Mouse (Mus musculus) intestine, embryonic 16.5 days (tissue): ENCODE measurements around the gene Cbr1. TPM values are rescaled to one million over a fixed set of nuclear protein-coding genes. Genes with fewer than 3 reads are reported as not detected.

ENCODE experiments used
- ATAC-seq: fragments of 200-750 bp; cut with Nextera tagmentation; 2 replicates; pipeline ENCODE4 v1.8.0; 2017; ENCODE audit warnings: moderate TSS enrichment, moderate library complexity
- H3K27ac ChIP-seq: fragments of 300-500 bp; sonication (generic); 2 replicates; pipeline ENCODE4 v1.5.1; 2014; ENCODE audit warnings: mild to moderate bottlenecking, low read length
- H3K27me3 ChIP-seq: fragments of 300-500 bp; sonication (generic); replicated peaks from 2 replicates; pipeline ENCODE4 v1.6.1; 2014; ENCODE audit warnings: low read length, control low read depth, mixed read lengths; ENCODE audit not compliant: control insufficient read depth, insufficient read depth
- H3K36me3 ChIP-seq: fragments of 300-500 bp; sonication (generic); 2 replicates; pipeline ENCODE4 v1.6.1; 2014; ENCODE audit warnings: low read length, control low read depth; ENCODE audit not compliant: control insufficient read depth, insufficient read depth
- H3K4me1 ChIP-seq: fragments of 300-500 bp; sonication (generic); 2 replicates; pipeline ENCODE4 v1.6.1; 2014; ENCODE audit warnings: low read length, control low read depth, mixed read lengths; ENCODE audit not compliant: control insufficient read depth, insufficient read depth
- H3K4me2 ChIP-seq: fragments of 300-500 bp; sonication (generic); 2 replicates; pipeline ENCODE4 v1.6.1; 2014; ENCODE audit warnings: low read depth, low read length, control low read depth
- H3K4me3 ChIP-seq: fragments of 300-500 bp; sonication (generic); 2 replicates; pipeline ENCODE4 v1.5.1; 2014; ENCODE audit warnings: mild to moderate bottlenecking, low read length
- H3K9ac ChIP-seq: fragments of 300-500 bp; sonication (generic); 2 replicates; pipeline ENCODE4 v1.6.1; 2014; ENCODE audit warnings: low read depth, low read length
- H3K9me3 ChIP-seq: fragments of 300-500 bp; sonication (generic); 2 replicates; pipeline ENCODE4 v1.6.1; 2016; ENCODE audit warnings: low read length, control low read depth; ENCODE audit not compliant: control insufficient read depth
- WGBS: fragments of 180-500 bp; shearing (Covaris S2); extraction: QIAGEN DNeasy Blood & Tissue Kit; methylation state at CpG from one replicate; pipeline ENCODE4 v1.1.7; 2014; 5-methylcytosine and 5-hydroxymethylcytosine counted together
- polyA plus RNA-seq: library from polyadenylated mRNA; unstranded; fragments of >200 nt; fragmentation: Nextera tagmentation; extraction: Ambion mirVana; gene quantifications from 2 replicates; pipeline ENCODE4 v1.2.1, GENCODE M21; 2015

Gene Cbr1
- polyA plus RNA-seq, 1 experiment from 2014 or later: 159 TPM

DNA sequence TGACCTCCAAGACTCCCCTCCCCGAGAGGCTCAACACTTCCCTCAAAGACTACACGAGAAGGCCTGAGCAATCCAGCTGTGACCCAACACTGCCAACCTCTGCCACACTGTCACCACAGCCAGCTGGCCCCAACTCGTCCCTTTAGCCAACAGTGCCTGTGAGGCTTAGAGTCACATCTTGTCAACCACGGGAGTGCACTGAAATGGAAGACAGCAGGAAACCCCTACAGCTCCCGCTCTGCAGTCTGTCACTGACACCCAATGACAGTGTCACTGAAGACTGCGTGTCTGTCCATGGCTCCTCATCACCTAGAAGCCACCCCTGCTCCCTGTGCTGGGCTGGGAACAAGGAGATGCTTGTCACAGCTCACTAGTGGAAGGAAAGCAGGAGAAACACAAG lies 24.5 kb upstream of the Cbr1 start:
- WGBS: 74% methylated on average over 6 of the region's 6 CpGs
- H3K4me1 ChIP-seq: no peaks in the 10 kb centered on the region

DNA sequence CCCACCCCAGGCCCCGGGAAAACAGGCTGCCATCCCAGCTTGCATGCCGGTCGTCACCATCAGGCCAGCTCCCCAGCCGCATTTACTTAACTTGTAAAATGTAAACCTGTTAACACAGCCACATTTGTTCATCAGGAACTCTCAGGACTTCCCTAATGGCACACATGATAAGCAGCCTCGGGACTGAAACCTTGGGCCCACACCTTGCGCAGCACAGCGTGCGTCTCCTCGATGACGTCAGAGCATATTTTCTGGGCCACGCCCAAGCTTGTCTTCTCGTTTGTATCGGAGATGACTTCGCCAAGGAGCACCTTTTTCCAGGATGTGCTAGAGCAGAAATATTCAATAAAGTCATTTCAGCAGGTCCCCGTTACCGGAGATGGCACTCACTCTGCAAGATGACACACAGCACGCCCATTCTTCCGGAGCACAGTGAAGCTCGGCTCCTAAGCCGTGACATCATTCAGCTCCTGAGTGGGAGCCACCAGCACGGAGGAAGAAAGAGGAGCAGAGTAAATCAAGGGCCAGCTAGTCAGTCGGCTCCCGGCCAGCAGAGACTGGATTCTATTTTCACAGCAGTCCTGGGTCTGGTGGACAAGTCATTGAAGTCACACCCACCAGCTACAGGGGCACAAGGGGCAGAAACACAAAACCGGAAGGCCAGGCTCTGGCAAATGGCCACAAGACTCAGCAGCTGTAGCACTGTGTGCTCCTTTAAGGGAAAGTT lies 20.5 kb upstream of the Cbr1 start:
- Histone ChIP-seq H3K9me3 (no peaks in the 10 kb centered on the region), H3K4me2 (no peak overlapping the region), H3K27ac (no peak overlapping the region), H3K27me3 (no peaks in the 10 kb centered on the region), H3K36me3 (0 out of 2 replicates have a peak, but pooled peaks cover 3% of the 10 kb centered on the region), H3K9ac (no peak overlapping the region), H3K4me3 (no peak overlapping the region), H3K4me1 (no peaks in the 10 kb centered on the region)
- no peak for ATAC-seq
- 81% methylated on average over 24 of the region's 24 CpGs for WGBS

More for the DNA sequence above, 24.5 kb upstream of the Cbr1 start:
- Histone ChIP-seq H3K9me3 (no peaks in the 10 kb centered on the region), H3K27ac (no peak overlapping the region), H3K4me3 (no peak overlapping the region), H3K27me3 (no peaks in the 10 kb centered on the region), H3K9ac (no peak overlapping the region), H3K36me3 (0 out of 2 replicates have a peak, but pooled peaks cover 3% of the 10 kb centered on the region), H3K4me2 (no peak overlapping the region)
- no peak for ATAC-seq

DNA sequence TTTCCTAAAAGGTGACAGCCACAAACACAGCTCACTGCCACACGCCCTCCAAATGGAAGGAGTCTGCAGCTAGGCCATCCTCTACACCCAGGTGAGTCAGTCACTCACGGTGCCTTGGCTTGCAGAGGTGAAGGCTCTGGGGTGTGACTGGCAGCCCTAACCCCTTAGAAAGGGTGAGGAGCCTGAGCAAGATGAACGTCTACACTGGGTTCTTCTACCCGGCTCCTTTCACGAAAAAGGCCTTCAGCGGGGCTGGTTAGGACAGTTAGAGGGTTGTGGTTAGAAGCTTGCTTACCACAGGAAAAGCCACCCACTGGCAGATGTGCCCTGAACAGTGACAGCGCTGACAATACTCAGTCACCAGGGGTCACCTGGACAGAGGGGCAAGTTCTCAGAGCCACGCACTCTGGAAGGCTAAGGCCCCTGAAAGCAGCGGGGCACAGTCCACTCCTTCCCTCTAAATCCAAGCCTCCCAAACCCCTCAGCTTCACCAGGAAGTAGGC lies 19.9 kb upstream of the Cbr1 start:
- 85% methylated on average over 9 of the region's 9 CpGs for WGBS
- Histone ChIP-seq H3K9ac (no peak overlapping the region), H3K27ac (no peak overlapping the region), H3K9me3 (no peaks in the 10 kb centered on the region), H3K4me3 (no peak overlapping the region), H3K27me3 (no peaks in the 10 kb centered on the region), H3K4me1 (no peaks in the 10 kb centered on the region), H3K4me2 (no peak overlapping the region), H3K36me3 (0 out of 2 replicates have a peak, but pooled peaks cover 4% of the 10 kb centered on the region)
- no peak for ATAC-seq

DNA sequence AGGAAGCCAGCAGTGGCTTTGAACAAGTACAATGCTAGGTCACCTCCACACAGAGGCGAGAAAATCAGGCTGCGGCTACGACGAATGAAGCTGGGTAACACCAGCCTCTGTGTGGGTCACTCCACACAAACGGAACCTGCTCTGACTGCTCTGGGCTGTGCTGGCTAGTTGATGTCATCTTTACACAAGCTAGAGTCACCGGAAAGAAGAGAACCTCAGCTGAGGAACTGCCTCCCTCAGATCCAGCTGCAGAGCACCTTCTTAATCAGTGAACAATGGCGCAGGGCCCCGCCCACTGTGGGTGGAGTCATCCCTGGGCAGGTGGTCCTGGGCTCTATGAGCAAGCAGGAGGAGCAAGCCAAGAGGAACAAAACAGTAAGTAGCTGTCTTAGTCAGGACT lies 19.3 kb upstream of the Cbr1 start:
- Histone ChIP-seq H3K27me3 (no peaks in the 10 kb centered on the region), H3K27ac (no peak overlapping the region), H3K9me3 (no peaks in the 10 kb centered on the region), H3K36me3 (0 out of 2 replicates have a peak, but pooled peaks cover 7% of the 10 kb centered on the region), H3K4me1 (no peaks in the 10 kb centered on the region), H3K9ac (no peak overlapping the region), H3K4me2 (no peak overlapping the region), H3K4me3 (no peak overlapping the region)
- 75% methylated on average over 8 of the region's 8 CpGs for WGBS
- ATAC-seq: no peak

DNA sequence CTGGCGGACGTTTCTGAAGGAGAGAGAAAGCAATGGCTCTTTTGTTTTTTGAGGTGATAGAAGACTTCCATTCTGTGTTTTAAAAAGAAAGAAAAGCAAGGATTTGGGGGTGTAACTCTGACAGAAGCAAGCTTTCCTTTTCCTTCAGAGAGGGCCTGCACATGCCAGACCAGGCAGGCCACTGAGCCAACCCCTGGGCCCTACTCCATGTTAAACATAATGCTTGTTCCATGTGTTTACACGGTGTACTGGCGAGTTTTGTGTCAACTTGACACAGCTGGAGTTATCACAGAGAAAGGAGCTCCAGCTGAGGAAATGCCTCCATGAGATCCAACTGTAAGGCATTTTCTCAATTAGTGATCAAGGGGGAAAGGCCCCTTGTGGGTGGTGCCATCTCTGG lies 17.4 kb upstream of the Cbr1 start:
- Histone ChIP-seq H3K9me3 (no peaks in the 10 kb centered on the region), H3K27ac (no peak overlapping the region), H3K4me2 (no peak overlapping the region), H3K27me3 (no peaks in the 10 kb centered on the region), H3K4me3 (no peak overlapping the region), H3K4me1 (no peaks in the 10 kb centered on the region), H3K9ac (no peak overlapping the region), H3K36me3 (0 out of 2 replicates have a peak, but pooled peaks cover 7% of the 10 kb centered on the region)
- no peak for ATAC-seq
- 65% methylated on average over 4 of the region's 4 CpGs for WGBS

DNA sequence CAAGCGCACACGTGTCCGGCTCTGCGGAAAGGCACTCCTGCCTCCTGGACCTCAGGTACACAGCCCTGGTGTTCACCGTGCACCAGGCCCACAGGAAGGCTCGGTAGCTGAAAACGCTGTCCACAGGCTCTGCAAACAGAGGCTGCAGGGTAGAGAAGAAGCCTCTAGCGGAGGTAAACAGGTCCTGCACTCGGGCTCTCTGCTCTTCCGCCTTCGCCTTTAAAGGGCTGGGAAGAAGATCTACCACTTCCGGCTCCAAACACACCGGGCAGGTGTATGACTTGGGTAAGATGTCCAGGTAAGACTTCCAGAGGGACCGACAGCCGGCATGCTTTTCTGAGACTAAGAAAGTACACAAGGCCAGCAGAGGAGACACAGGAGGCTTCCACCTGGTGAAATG lies 14.7 kb upstream of the Cbr1 start:
- WGBS: 85% methylated on average over 15 of the region's 15 CpGs
- Histone ChIP-seq H3K4me2 (no peak overlapping the region), H3K27me3 (no peaks in the 10 kb centered on the region), H3K9ac (no peak overlapping the region), H3K4me3 (no peak overlapping the region), H3K27ac (no peak overlapping the region), H3K9me3 (no peaks in the 10 kb centered on the region), H3K4me1 (no peaks in the 10 kb centered on the region), H3K36me3 (0 out of 2 replicates have a peak, but pooled peaks cover 4% of the 10 kb centered on the region)
- no peak for ATAC-seq

DNA sequence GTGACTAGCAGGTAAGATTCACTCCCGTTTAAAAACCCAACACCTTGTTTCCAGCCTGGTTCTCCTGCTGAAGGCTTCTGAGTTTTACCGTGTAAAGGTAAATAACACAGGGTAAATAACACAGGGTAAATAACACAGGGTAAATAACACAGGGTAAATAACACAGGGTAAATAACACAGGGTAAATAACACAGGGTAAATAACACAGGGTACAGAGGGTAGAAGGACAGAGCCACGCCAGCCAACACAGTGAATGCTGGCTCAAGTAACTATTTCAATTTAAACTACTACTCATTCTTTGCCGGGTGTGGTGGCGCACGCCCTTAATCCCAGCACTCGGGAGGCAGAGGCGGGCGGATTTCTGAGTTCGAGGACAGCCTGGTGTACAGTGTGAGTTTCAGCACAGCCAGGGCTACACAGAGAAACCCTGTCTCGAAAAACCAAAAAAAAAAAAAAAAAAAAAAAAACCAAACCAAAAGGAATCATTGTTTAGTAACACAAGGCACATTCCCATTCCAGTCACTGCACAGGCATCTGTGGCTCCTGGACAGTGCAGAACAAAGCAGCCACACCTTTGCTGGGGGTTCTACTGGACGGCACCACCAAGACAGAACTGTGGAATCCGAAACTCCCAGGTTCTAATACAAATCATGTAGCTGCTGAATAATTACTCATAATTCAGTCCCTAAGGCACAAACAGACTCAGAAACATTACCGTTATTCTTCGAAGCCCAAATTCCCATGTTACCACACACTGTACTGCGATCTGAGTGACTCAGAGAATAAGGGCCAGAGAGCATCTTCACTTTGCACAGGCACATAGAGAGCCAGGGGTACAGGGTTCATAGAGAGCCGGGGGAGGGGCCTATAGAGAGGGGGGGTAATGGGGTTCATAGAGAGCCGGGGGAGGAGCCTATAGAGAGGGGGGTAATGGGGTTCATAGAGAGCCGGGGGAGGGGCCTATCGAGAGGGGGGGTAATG lies 13.9 kb upstream of the Cbr1 start:
- no peak for ATAC-seq
- Histone ChIP-seq H3K27me3 (no peaks in the 10 kb centered on the region), H3K9me3 (no peaks in the 10 kb centered on the region), H3K4me2 (no peak overlapping the region), H3K36me3 (0 out of 2 replicates have a peak, but pooled peaks cover 4% of the 10 kb centered on the region), H3K4me1 (no peaks in the 10 kb centered on the region), H3K4me3 (no peak overlapping the region), H3K9ac (no peak overlapping the region), H3K27ac (no peak overlapping the region)
- WGBS: 87% methylated on average over 20 of the region's 20 CpGs

DNA sequence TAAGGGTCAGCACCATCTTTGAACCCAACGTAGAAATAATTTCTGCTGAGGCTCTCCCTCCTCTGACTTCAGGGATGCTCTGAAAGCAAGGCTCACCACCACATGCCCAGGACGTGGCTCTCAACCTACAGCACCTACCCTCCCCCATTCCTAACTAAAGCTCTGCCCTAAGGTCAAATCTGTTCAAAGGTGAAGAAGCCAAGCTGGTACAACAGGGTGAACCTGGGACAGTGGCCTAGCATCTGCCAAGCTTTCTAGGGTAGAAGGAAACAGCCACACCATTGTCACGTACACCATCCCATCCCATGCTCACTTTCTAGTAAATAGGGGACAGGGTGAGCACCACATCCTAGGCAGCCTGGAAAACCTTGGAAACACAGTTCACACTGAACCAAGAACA lies 12.9 kb upstream of the Cbr1 start:
- Histone ChIP-seq H3K9ac (no peak overlapping the region), H3K27ac (no peak overlapping the region), H3K4me2 (no peak overlapping the region), H3K4me3 (no peak overlapping the region), H3K27me3 (no peaks in the 10 kb centered on the region), H3K4me1 (no peaks in the 10 kb centered on the region), H3K9me3 (no peaks in the 10 kb centered on the region), H3K36me3 (0 out of 2 replicates have a peak, but pooled peaks cover 4% of the 10 kb centered on the region)
- no peak for ATAC-seq
- 93% methylated on average over 3 of the region's 3 CpGs for WGBS

DNA sequence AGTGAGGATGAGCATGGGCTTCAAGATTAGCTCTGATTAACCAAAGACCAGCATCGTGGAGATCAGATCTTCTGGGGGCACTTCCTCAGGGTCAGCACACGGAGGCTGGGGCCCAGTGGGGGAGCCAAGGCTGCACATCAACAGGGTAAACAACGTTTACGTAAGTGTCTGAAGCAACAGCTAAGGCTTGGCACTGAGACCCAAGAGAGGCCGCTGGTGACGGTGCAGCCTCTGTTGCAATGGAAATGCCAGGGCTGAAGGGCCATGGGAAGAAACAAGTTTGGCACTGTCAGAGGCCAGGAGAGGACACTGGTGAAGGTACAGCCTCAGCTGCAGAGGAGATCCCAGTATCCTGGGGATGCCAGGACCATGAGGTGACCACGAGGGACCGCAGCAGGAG lies 12.2 kb upstream of the Cbr1 start:
- Histone ChIP-seq H3K9ac (no peak overlapping the region), H3K4me2 (no peak overlapping the region), H3K4me1 (no peaks in the 10 kb centered on the region), H3K36me3 (peaks cover 4% of the 10 kb centered on the region; the same call in 1 of the 2 replicates), H3K27ac (no peak overlapping the region), H3K9me3 (no peaks in the 10 kb centered on the region), H3K4me3 (no peak overlapping the region), H3K27me3 (no peaks in the 10 kb centered on the region)
- 88% methylated on average over 8 of the region's 8 CpGs for WGBS
- no peak for ATAC-seq
